Mouse (Mus musculus): ENCODE results near the gene Tiam2.

Tiam2 gene

GRCm38 (mm10) chr17:3485851-3486250 is 159.5 kb downstream of the Tiam2 start:
- TF ChIP-seq GATA4 (IDR thresholded peaks at IDR 0.05; ENCODE audit: insufficient replicate concordance, low read length): no peak

- no peak for TF ChIP-seq GATA4 (IDR thresholded peaks at IDR 0.05; ENCODE audit: insufficient replicate concordance, low read length)
Observed at GRCm38 (mm10) chr17:3487211-3487610, 160.8 kb downstream of the Tiam2 start.

- TF ChIP-seq GATA4 (IDR thresholded peaks at IDR 0.05; ENCODE audit: insufficient replicate concordance, low read length): no peak
Observed at GRCm38 (mm10) chr17:3487721-3488601, 161.6 kb downstream of the Tiam2 start.

- no peak for TF ChIP-seq GATA4 (IDR thresholded peaks at IDR 0.05; ENCODE audit: insufficient replicate concordance, low read length)
Observed at GRCm38 (mm10) chr17:3490216-3490895, 164.0 kb downstream of the Tiam2 start.

- TF ChIP-seq GATA4 (IDR thresholded peaks at IDR 0.05; ENCODE audit: insufficient replicate concordance, low read length): no peak
Observed at GRCm38 (mm10) chr17:3491065-3491464, 164.7 kb downstream of the Tiam2 start.

GRCm38 (mm10) chr17:3491667-3492066 is 165.3 kb downstream of the Tiam2 start:
- no peak for TF ChIP-seq GATA4 (IDR thresholded peaks at IDR 0.05; ENCODE audit: insufficient replicate concordance, low read length)

GRCm38 (mm10) chr17:3495576-3495975 is 169.2 kb downstream of the Tiam2 start:
- TF ChIP-seq GATA4 (IDR thresholded peaks at IDR 0.05; ENCODE audit: insufficient replicate concordance, low read length): no peak

- TF ChIP-seq GATA4 (IDR thresholded peaks at IDR 0.05; ENCODE audit: insufficient replicate concordance, low read length): no peak
Observed at GRCm38 (mm10) chr17:3496080-3496479, 169.7 kb downstream of the Tiam2 start.

- TF ChIP-seq GATA4 (IDR thresholded peaks at IDR 0.05; ENCODE audit: insufficient replicate concordance, low read length): no peak
Observed at GRCm38 (mm10) chr17:3498086-3498485, 171.7 kb downstream of the Tiam2 start.

GRCm38 (mm10) chr17:3498580-3498979 is 172.2 kb downstream of the Tiam2 start:
- TF ChIP-seq GATA4 (IDR thresholded peaks at IDR 0.05; ENCODE audit: insufficient replicate concordance, low read length): no peak

- TF ChIP-seq GATA4 (IDR thresholded peaks at IDR 0.05; ENCODE audit: insufficient replicate concordance, low read length): no peak
Observed at GRCm38 (mm10) chr17:3499468-3499867, 173.1 kb downstream of the Tiam2 start.

GRCm38 (mm10) chr17:3500076-3500475 is 173.7 kb downstream of the Tiam2 start:
- no peak for TF ChIP-seq GATA4 (IDR thresholded peaks at IDR 0.05; ENCODE audit: insufficient replicate concordance, low read length)

GRCm38 (mm10) chr17:3500936-3501335 is 174.6 kb downstream of the Tiam2 start:
- no peak for TF ChIP-seq GATA4 (IDR thresholded peaks at IDR 0.05; ENCODE audit: insufficient replicate concordance, low read length)

- no peak for TF ChIP-seq GATA4 (IDR thresholded peaks at IDR 0.05; ENCODE audit: insufficient replicate concordance, low read length)
Observed at GRCm38 (mm10) chr17:3505711-3506110, 179.3 kb downstream of the Tiam2 start.

GRCm38 (mm10) chr17:3506508-3506907 is 180.1 kb downstream of the Tiam2 start:
- TF ChIP-seq GATA4 (IDR thresholded peaks at IDR 0.05; ENCODE audit: insufficient replicate concordance, low read length): no peak

- no peak for TF ChIP-seq GATA4 (IDR thresholded peaks at IDR 0.05; ENCODE audit: insufficient replicate concordance, low read length)
Observed at GRCm38 (mm10) chr17:3509841-3510240, 183.5 kb downstream of the Tiam2 start.
